12 mouse cellular contexts compared by ENCODE assay signal in the genomic region with DNA sequence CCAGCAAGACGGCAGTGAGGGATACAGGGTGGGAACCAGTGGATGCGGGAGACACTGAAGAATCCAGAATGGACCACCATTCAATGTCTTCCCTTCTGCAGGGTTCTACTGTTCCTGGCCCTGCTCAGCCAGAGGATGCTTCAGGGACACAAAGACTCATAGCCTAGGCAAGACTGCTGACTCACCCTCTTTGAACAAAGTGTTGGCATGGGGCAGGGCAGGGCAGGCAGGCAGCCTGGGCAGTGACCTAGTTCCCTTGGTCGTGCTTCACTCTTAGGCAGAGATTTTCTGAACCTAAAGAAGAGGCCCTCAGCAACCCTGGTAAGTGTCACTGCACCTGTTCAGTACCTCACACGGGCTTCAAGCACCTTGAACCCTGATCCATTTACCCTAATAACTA. TPM values are rescaled to one million over a fixed set of nuclear protein-coding genes. Genes with fewer than 3 reads are reported as not detected.
DNase-seq lines count a peak whose midpoint lies in the region; ATAC-seq lines count a peak whose summit lies in the region.
"Had no signal": no experiment of that assay in that cellular context is flagged by ENCODE, and none has a peak within 500 bp of the region (broad histone marks: within the 10 kb centered on the region; RNA-seq: fewer than 3 reads in every experiment).

No protein-coding gene starts in this region.

- ATAC-seq in heart, embryonic 11.5 days (replicated peaks; ENCODE audit: insufficient number of reproducible peaks, low FRiP score, low TSS enrichment), result no peak
- ATAC-seq in hindbrain, embryonic 12.5 days (ENCODE audit: low FRiP score), result no peak
- ATAC-seq: midbrain, embryonic 15.5 days had no signal

- H3K36me3 ChIP-seq in heart, embryonic 11.5 days (ENCODE audit: control insufficient read depth, insufficient read depth, low read length), result 0 out of 2 replicates have a peak, but pooled peaks cover 3% of the 10 kb centered on the region
- H3K36me3 ChIP-seq in hindbrain, embryonic 12.5 days, result peaks cover 11% of the 10 kb centered on the region
- H3K36me3 ChIP-seq: midbrain, embryonic 15.5 days had no signal

- H3K4me1 ChIP-seq in heart, embryonic 11.5 days (ENCODE audit: control insufficient read depth, insufficient read depth, low read length), result peaks cover 16% of the 10 kb centered on the region
- H3K4me1 ChIP-seq in hindbrain, embryonic 12.5 days, result no peaks in the 10 kb centered on the region; the same call in 1 of the 2 replicates

- H3K27me3 ChIP-seq in heart, embryonic 11.5 days (ENCODE audit: control insufficient read depth, insufficient read depth, low read length), result no peaks in the 10 kb centered on the region
- H3K27me3 ChIP-seq in hindbrain, embryonic 12.5 days, result no peaks in the 10 kb centered on the region
- H3K27me3 ChIP-seq: CH12.LX; midbrain, embryonic 15.5 days had no signal

- H3K9ac ChIP-seq in heart, embryonic 11.5 days (ENCODE audit: low read depth, low read length), result no peak overlapping the region
- H3K9ac ChIP-seq in hindbrain, embryonic 12.5 days, result no peak overlapping the region
- H3K9ac ChIP-seq: midbrain, embryonic 15.5 days had no signal

- no peak overlapping the region for H3K4me3 ChIP-seq in heart, embryonic 11.5 days (ENCODE audit: low read depth, low read length)
- H3K4me3 ChIP-seq in hindbrain, embryonic 12.5 days, result no peak overlapping the region
- H3K4me3 ChIP-seq: hindbrain, embryonic 10.5 days; midbrain, embryonic 15.5 days had no signal

- no peak overlapping the region for H3K27ac ChIP-seq in heart, embryonic 11.5 days (ENCODE audit: low read depth, low read length)
- no peak overlapping the region for H3K27ac ChIP-seq in hindbrain, embryonic 12.5 days
- H3K27ac ChIP-seq: hindbrain, embryonic 10.5 days; midbrain, embryonic 15.5 days had no signal

- no peak overlapping the region for H3K4me2 ChIP-seq in heart, embryonic 11.5 days
- H3K4me2 ChIP-seq in hindbrain, embryonic 12.5 days (replicated peaks), result no peak overlapping the region
- H3K4me2 ChIP-seq: midbrain, embryonic 15.5 days had no signal

- WGBS in heart, embryonic 11.5 days (ENCODE audit: insufficient replicate concordance), result 86% methylated on average over 4 of the region's 4 CpGs
- WGBS in hindbrain, embryonic 12.5 days, result 85% methylated on average over 4 of the region's 4 CpGs

- peak; percentile 95 for DNase-seq in heart, adult 11 months
- DNase-seq in 3T3-L1 (ENCODE audit: low read depth, low spot score), result peak; percentile 54
- DNase-seq in cerebellum, adult 11-12 months, result peak; percentile 84
- DNase-seq in kidney, postnatal 14 days, result peak; percentile 24
- DNase-seq in right cerebral cortex, adult 18-20 months, result no peak
- DNase-seq in right cerebral cortex, postnatal 14 days, result no peak
- DNase-seq: left cerebral cortex, postnatal 4 days had no signal

- no peaks in the 10 kb centered on the region for H3K9me3 ChIP-seq in heart, embryonic 11.5 days (replicated peaks; ENCODE audit: control insufficient read depth, low read length)
- H3K9me3 ChIP-seq in hindbrain, embryonic 12.5 days (replicated peaks), result no peaks in the 10 kb centered on the region
- H3K9me3 ChIP-seq: hindbrain, embryonic 10.5 days; midbrain, embryonic 15.5 days had no signal

RNA-seq across cellular contexts. Expression of a gene that starts 7.7 kb away (rescaled TPM):
- polyA plus RNA-seq in heart, embryonic 11.5 days (2014; fragmentation: Nextera tagmentation; extraction: Ambion mirVana), result 11.0 and 11.7 TPM in 2 replicates
- polyA plus RNA-seq in hindbrain, embryonic 12.5 days (2016; fragmentation: Nextera tagmentation; extraction: Ambion mirVana), result 42.1 and 43.6 TPM in 2 replicates

RNA-seq across cellular contexts. Expression of a gene that starts 31.2 kb away (rescaled TPM):
- polyA plus RNA-seq in heart, embryonic 11.5 days (2014; fragmentation: Nextera tagmentation; extraction: Ambion mirVana), result 0.17 and 0.47 TPM in 2 replicates
- polyA plus RNA-seq in hindbrain, embryonic 12.5 days (2016; fragmentation: Nextera tagmentation; extraction: Ambion mirVana), result 0.29 and 0.90 TPM in 2 replicates

RNA-seq across cellular contexts. Expression of a gene that starts 32.9 kb away (rescaled TPM):
- 71.2 and 77.1 TPM in 2 replicates for polyA plus RNA-seq in heart, embryonic 11.5 days (2014; fragmentation: Nextera tagmentation; extraction: Ambion mirVana)
- 53.6 and 57.5 TPM in 2 replicates for polyA plus RNA-seq in hindbrain, embryonic 12.5 days (2016; fragmentation: Nextera tagmentation; extraction: Ambion mirVana)

RNA-seq across cellular contexts. Expression of a gene that starts 32.9 kb away (rescaled TPM):
- polyA plus RNA-seq in heart, embryonic 11.5 days (2014; fragmentation: Nextera tagmentation; extraction: Ambion mirVana), result 0.34 and 0.42 TPM in 2 replicates
- 0.27 TPM in 1 of 2 replicates, not detected in the other for polyA plus RNA-seq in hindbrain, embryonic 12.5 days (2016; fragmentation: Nextera tagmentation; extraction: Ambion mirVana)

RNA-seq across cellular contexts. Expression of a gene that starts 36.9 kb away (rescaled TPM):
- polyA plus RNA-seq in heart, embryonic 11.5 days (2014; fragmentation: Nextera tagmentation; extraction: Ambion mirVana), result 42.7 and 46.0 TPM in 2 replicates
- polyA plus RNA-seq in hindbrain, embryonic 12.5 days (2016; fragmentation: Nextera tagmentation; extraction: Ambion mirVana), result 48.7 and 53.2 TPM in 2 replicates

Comparison
In these comparisons a context has a peak if more than half of its experiments do, and no peak if none do; other contexts are left out.
1. DNase-seq: peak in heart, adult 11 months (single experiment), 3T3-L1 (single experiment), cerebellum, adult 11-12 months (single experiment) and kidney, postnatal 14 days (single experiment); none in right cerebral cortex, adult 18-20 months (single experiment) and right cerebral cortex, postnatal 14 days (single experiment).